Mouse (Mus musculus): ENCODE measurements at regions not wholly inside any gene's neighbourhood (a gene's known extent, or its start where the extent isn't known, plus 50 kb on each side); places are given as distances from the start of the nearest gene placed in this dataset.

DNA sequence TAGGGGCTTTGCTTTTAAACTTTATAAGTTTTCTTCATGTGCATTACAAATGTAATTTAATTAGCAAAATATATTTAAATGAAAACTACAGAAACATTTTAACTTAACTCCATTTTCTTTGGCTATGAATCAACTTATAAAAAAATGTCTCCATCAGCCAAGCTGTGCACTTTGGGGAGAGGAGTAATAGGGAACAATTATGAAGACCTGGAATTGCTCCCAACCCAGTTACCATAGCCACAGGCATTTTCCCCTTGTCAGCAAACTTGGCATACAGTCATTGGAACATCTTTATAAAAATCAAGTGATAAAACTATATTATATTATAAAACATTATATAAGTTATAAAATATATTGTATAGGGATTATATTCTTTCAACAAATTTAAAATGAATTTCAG lies 65.0 kb downstream of the Atxn7l3b start:
- no peak for DNase-seq
- intact Hi-C loops (cut with DNase I): no loop called here

DNA sequence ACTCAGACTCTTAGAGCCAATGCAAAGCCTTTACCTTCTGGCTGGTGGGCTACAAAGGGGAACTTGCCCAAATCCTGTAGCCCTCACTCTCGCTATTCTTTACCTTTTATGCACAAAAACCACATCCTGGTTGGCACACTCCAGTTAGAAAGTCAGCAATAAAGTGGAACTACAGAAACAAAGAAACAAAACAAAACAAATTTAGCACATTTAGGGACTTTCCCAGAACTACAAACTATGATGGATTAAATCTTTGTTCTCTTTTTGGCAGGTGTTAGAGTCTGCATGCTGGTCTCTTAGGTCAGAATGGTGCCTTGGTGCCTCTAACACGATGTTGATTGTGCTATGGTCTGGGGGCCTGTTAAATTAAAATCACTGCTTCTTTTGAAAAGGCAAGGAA lies 65.4 kb downstream of the Atxn7l3b start:
- DNase-seq: no peak
- intact Hi-C loops (cut with DNase I): no loop called here

DNA sequence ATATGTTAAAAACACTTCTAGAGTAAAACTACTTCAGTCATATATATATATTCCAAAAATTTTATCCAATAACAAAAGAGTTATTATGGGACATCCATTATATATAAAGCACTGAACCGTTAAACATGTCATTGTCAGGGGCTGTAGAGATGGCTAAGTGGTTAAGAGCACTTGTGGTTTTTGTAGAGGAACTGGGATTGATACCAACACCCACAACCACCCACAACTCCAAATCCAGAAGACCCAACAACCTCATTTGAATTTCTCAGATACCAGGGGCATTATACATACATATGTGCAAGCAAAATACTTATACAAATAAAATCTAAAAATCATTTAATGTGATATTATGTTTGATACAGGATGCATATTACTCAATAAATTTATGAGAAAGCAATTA lies 76.8 kb downstream of the Atxn7l3b start:
- intact Hi-C loops (cut with DNase I): no loop called here
- no peak for DNase-seq

DNA sequence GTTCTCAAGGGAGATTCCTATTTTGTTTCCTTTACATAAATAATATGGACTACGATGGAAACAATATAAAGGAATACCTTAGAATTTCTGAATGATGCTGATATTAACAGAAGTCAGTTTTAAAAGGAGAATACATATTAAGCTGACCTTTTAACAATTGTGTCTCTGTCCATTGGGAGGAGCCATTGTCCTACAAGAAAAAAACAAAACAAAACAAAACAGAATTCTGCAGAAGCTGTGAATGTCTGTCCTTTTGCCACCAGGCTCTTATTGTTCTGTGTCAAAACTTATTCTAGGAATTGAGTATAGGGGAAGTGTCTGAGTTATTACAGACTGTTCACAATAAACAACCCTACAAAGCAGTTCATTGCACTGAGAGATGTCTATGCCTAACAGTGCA lies 82.6 kb downstream of the Atxn7l3b start:
- intact Hi-C loops (cut with DNase I): no loop called here
- DNase-seq: no peak

DNA sequence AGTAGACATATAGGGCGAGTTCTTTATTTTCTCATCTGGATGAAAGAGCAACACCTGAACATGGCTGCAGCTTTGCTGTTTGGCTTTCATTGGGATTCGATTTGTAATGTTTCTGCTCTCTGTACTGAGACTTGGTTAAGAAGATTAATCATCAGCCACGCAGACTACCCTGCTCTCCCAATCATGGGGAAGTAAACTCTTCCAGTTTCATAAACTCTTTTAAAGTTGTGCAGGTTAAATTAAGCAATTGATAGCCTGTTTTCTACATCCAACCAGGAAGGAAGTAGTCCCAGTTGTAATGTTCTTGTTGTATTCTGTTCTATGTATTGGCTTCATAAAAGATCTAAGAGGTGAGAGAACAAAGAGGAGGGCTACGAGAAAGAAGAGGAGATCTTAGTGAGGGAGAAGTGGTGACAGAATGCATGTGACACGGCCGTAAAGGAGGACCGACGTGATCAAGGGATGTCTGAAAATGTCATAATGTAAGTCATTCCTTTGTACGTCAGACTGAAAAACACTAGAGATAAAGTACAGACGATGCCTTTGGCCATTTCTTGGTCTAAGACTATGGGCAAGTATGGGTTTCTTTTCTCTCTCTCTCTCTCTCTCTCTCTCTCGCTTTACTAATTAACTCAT lies 91.3 kb downstream of the Atxn7l3b start:
- intact Hi-C loops (cut with DNase I): no loop called here
- DNase-seq: no peak

DNA sequence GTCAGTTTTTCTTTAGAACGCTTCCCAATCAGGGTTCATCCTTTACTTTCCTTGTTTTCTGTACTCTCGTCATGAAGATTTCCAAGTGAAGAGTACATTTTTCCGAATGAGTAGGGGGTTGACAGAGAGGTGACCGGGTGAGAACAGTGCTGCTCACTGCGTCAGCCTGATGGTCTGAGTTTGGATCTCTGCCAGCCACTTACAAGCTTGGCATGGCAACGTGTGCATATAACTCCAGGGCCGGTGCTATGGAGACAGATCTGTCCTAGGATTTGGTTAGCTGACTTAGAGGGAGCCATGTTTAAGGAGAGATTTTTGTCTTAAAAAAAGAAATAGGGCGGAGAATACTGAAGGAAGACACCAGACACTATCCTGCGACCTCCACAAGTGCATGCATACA lies 92.8 kb downstream of the Atxn7l3b start:
- no peak for DNase-seq
- intact Hi-C loops (cut with DNase I): no loop called here

DNA sequence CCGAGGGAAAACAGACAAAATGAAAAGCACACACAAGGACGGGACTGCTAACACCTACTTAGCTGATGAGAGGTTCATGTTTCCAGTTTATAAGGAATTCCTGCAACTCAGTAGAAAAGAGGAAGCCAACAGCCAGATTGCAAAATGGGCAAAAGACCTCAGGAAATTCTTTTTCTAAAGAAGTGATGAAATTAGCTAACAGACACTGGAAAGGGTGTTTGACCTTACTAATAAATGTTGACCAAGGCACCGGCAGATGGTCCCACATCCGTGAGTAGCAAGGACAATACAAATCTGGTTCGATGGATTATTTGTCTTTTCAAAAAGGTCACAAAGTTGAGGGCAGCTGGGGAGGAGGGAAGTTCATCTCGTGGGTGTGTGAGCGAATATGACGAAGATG lies 93.3 kb downstream of the Atxn7l3b start:
- no peak for DNase-seq
- intact Hi-C loops (cut with DNase I): no loop called here

DNA sequence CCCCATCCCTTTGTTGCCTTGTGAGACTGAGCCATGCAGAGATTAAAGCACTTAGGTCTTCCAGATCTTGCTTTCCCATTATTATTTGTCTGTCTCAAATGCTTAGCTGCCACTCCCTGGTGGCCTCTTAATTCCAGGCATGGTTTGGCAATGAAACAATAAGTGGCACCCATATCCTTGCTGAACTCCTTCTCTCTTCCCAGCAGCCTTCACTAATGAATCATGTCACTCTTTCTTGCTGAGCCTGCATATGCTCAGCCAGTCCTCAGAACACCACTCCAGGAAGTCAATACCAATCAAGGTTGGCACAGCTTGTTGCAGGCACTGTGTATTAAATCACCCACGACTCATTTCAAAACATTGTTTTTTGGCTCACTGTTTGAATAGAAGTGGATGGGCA lies 118.6 kb downstream of the Atxn7l3b start:
- DNase-seq: no peak
- intact Hi-C loops (cut with DNase I): no loop called here

DNA sequence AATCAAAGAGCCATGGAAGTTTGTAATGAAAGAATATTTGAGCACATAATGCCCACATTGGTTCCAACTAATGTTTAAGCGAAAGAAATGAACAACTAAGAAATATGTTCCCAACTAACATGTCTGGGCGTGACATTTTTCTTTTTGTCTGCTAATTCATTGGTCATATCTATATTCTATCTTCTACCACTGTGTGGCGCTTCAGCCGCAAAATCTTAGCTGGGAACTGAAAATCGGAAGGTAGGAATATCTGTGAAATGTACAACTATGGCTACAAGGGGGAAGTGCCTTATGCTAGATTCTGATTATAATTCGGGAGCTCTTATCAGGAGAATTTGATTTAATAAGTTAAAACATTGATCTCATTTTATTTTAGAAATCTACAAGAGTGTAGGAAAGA lies 125.2 kb downstream of the Atxn7l3b start:
- intact Hi-C loops (cut with DNase I): loop anchor here (5.0 to 10.0 kb wide), 2 partner anchors 741 to 829 kb away; partner anchors contain the start of genes Glipr1l1 and Krr1
- no peak for DNase-seq

DNA sequence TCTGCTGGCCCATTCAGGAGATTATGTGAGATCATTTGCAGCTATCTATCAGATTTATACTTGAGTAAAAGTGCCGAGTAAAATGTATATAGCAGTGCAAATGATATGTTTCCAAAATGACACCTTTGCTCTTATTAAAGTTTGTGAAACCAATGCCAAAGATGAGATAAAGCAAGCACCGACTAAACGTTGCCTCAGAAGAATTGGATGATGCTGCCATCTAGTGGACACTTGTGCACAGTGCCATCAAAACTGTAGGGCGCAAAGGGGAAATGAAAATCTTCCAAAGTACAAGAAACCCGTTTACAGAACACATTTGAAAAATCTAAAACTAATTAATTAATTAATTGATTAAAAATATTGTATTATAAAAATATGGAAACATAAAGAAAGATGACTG lies 127.2 kb downstream of the Atxn7l3b start:
- intact Hi-C loops (cut with DNase I): loop anchor here (5.0 to 10.0 kb wide), 2 partner anchors 739 to 827 kb away; partner anchors contain the start of genes Glipr1l1 and Krr1
- peak; percentile 3 to 9 for DNase-seq

DNA sequence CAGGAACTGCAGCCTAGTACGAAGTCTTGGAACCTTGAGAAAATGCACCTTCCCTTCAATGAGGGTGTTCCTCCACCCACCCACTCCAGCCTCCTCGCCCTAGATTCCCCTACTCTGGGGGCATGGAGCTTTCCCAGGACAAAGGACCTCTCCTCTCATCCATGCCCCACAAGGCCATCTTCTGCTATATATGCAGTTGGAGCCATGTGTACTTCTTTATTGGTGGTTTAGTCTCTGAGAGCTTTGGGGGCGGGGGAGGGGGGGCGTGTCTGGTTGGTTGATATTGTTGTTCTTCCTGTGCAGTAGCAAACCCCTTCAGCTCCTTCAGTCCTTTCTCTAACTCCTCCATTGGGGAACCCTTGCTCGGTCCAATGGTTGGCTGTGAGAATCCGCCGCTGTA lies 130.2 kb downstream of the Atxn7l3b start:
- no peak for DNase-seq
- intact Hi-C loops (cut with DNase I): no loop called here

DNA sequence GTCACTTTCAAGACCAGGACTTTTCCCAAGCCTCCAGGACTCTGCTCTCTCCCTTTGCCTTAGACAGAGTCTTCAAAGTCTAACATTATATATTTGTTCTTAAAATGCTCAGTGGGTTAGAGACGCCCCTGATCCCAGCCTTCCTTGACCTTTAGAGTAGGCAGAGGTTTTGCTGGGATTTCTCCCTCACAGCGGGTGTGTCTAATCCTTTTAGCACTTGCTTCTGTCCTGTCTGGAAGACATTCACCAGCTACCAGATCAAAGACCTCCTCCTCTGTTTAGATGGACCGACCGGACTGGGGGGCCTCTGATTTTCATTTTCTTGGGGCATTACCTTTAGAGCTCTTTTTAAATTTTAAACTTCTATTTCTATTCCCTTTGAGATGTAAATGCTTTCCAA lies 130.7 kb downstream of the Atxn7l3b start:
- intact Hi-C loops (cut with DNase I): no loop called here
- no peak for DNase-seq

DNA sequence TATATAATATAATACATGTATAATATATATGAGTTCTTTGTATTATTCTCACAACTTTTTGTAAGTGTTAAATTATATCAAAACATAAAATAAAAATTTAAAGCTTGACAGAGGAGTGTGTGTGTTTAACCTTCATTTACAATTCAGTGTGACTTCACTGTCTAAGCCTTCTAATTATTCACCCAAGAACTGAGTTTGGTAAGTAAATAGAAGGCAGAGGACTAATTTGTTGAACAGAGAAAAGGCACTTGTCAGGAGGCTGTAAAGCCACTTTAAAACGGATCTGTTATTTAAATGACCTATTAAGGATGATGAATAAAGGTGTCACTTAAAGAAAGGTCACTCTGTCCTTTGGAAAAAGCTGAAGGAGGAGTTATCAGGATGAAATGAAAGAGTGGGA lies 132.9 kb downstream of the Atxn7l3b start:
- no peak for DNase-seq
- intact Hi-C loops (cut with DNase I): no loop called here

DNA sequence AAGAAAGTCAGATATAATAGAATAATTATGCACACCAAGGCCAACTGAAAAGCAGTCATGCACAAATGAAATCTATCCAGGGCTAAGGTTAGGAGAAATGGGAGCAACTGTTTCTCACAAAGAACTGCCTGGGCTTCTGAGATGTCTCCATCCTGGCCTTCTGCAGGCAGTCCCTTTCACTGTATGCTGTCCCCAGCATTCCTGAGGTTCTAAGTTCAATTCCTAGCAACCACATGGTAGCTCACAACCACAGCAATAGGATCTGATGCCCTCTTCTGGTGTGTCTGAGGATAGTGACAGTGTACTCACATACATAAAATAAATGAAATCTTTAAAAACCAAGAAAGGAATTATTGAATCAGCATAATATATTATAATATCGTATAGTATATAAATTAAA lies 133.3 kb downstream of the Atxn7l3b start:
- intact Hi-C loops (cut with DNase I): no loop called here
- no peak for DNase-seq

DNA sequence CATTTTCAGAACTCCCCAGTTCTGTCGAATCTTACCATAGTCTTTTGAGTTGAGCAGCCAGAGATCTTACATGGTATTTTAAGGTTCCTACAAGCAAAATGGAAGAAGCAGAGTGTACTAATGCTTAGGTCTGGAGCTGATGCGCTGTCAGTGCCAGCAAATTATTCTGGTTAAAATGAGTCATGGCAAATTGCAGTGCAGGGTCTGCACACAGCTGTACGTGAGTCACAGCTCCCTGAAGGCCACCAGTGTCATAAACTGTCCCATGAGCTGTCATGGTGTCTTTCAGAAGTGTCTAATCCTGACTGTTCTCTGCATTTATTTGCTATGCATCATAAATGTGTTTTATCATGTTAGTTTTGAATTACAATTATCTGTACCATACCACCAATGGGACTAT lies 140.6 kb downstream of the Atxn7l3b start:
- DNase-seq: no peak
- intact Hi-C loops (cut with DNase I): no loop called here

DNA sequence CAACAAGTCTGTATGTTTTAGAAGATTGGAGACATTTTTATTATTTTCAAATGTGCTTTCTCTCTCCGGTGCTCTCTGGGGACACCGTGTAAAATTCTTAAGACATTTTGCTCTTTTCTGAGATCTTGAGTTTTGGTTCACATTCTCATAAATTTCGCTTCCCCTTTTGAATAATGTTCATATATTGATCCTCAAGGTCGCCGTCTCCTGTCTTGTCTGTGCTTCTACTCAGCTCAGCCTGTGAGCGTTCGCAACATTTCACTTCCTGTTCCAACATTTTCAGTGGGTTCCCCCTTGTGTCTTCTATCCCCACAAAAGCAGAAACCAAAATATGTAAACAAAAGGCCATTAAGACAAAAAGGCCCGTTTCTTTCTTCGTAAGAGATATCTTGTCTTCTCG lies 154.5 kb downstream of the Atxn7l3b start:
- no peak for DNase-seq
- intact Hi-C loops (cut with DNase I): no loop called here

DNA sequence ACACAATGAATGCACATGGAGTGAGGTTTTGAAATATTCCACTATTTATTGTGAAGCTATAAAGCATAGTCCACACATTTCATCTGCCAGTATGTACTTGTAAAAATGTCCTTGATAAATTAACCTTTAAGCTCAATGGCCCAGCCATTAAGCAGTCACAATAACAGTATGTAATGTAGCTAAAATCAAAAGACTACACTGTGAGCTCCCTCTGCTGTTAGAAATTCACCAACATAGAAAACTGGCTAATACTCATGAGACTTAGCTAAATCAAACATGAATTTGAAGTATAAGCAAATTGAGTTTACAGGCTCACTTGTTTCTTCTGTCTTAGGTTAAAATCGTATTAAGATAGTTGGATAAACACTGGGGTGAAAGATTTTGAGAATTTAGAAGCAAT lies 182.1 kb downstream of the Atxn7l3b start:
- intact Hi-C loops (cut with DNase I): no loop called here
- no peak for DNase-seq

DNA sequence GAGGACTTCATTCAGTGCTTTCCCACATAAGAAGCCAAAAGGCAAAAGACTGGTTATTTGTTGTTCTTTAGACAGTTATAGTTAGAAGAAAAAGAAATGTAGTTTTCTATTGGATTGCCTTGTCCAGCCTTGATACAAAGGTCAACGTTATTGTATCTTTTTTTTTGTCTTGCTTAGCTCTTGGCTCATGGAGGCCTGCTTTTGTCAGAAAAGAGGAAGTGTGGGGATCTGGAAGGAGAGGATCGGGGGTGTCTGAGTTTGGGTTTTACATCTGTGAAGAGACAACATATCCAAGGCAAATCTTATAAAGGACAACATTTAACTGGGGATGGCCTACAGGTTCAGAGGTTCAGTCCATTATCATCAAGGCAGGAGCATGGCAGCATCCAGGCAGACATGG lies 185.3 kb downstream of the Atxn7l3b start:
- intact Hi-C loops (cut with DNase I): no loop called here
- DNase-seq: no peak

DNA sequence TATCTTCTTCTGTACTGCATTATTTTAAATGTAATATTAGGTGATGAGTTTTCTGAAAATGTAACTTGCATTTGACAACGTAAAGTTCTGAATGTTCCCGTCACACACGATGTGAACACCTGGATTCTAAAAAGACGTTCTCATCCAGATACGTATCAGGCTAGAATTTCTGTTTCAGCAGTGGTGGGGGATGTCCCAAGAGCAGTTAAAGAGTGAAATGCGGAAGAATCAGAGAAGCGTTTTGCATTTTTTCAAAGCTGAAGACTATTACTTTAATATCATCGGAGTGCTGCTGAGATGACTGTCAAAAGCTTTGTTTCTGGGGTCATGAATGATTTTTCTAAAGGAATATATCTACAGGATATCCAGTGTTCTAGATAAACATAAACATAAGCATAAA lies 186.7 kb downstream of the Atxn7l3b start:
- intact Hi-C loops (cut with DNase I): no loop called here
- DNase-seq: no peak

Measured in heart, postnatal 36 days (tissue).